Mouse (Mus musculus) brown adipose tissue, adult 24 weeks (tissue): Measurements from ENCODE around the gene Celf2. TPM values are rescaled to one million over a fixed set of nuclear protein-coding genes. Genes with fewer than 3 reads are reported as not detected.
"Not testable (repeated sequence)": the region's sequence is repeated elsewhere in the genome, so short reads cannot be mapped to it uniquely, and the experiment has no call there.

ENCODE experiments used
- H3K27ac ChIP-seq: fragments of 200-500 bp; replicated peaks from 2 replicates; pipeline ENCODE4 v1.5.1; 2012; ENCODE audit warnings: low read depth, mild to moderate bottlenecking, low read length
- H3K4me1 ChIP-seq: fragments of 200-500 bp; 2 replicates; pipeline ENCODE4 v1.6.1; 2012; ENCODE audit warnings: low read length, mixed read lengths; ENCODE audit not compliant: control insufficient read depth, insufficient read depth, insufficient read length
- H3K4me3 ChIP-seq: fragments of 200-500 bp; 2 replicates; pipeline ENCODE4 v1.5.1; 2012; ENCODE audit warnings: low read depth, mild to moderate bottlenecking, low read length, moderate library complexity; ENCODE audit not compliant: insufficient read depth
- polyA plus RNA-seq: library from polyadenylated mRNA; stranded (reverse); fragments of >200 nt; gene quantifications from 2 replicates; pipeline ENCODE4 v1.2.4, GENCODE M21; 2012; ENCODE audit not compliant: missing spikeins, insufficient read depth, insufficient read length

The Celf2 gene
- polyA plus RNA-seq, 1 experiment = 65.7 TPM

DNA sequence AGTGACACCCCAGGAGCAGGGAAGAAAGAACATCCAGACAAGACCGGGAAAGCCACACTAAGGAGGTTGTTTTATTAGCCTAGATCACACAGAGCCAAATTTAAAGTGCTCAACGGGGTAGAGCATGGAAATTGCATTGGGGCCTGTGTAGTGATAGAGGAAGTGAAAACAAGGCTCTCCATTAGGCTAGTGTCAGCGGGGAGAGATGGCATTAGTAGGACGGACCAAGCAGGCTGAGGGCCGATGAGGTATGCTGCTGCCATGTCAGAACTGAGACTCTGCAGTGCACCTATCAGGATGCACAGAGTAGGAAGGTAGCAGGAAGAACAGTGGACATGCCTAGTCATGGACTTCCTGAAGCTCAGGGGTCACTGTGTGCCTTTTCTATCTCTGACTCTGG lies 929.3 kb downstream of the Celf2 start:
- no peak overlapping the region for H3K27ac ChIP-seq
- H3K4me1 ChIP-seq = no peaks in the 10 kb centered on the region
- H3K4me3 ChIP-seq = no peak overlapping the region

DNA sequence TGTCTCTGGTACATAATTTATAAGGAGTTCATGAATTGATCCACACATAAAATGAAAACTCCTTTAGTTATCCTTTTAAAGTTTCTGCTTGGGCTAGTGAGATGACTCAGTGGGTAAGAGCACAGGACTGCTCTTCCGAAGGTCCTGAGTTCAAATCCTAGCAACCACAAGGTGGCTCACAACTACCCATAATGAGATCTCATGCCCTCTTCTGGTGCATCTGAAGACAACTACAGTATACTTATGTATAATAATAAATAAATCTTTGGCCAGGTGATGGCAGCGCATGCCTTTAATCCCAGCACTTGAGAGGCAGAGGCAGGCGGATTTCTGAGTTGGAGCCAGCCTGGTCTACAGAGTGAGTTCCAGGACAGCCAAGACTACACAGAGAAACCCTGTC lies 934.0 kb downstream of the Celf2 start:
- H3K27ac ChIP-seq, H3K4me3 ChIP-seq, H3K4me1 ChIP-seq: not testable (repeated sequence)

- H3K27ac ChIP-seq = no peak overlapping the region
- H3K4me1 ChIP-seq = peaks cover 7% of the 10 kb centered on the region; the same call in 1 of the 2 replicates
- H3K4me3 ChIP-seq = no peak overlapping the region
Measured at GRCm38 (mm10) chr2:6573640-6574039, 935.7 kb downstream of the Celf2 start.

DNA sequence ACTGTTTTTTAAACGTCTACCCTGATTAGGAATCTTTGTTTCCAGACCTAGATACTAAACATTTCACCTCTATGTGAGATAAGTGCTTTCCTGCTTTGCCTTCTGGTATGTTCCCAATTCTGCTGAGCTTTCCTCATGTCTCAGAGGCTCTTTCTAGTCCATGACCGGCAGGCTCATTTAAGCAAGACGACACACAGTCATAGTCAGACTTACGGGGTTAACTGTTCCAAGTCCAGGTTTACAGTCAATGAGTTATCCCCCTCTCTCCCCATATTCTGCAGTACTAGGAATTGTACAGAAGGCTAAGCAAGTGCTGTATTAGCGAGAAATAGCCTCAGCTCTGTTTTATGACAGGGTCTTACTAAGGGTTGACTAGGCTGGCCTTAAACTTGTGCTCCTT lies 936.4 kb downstream of the Celf2 start:
- Histone ChIP-seq H3K4me3 (no peak overlapping the region), H3K27ac (no peak overlapping the region), H3K4me1 (peaks cover 7% of the 10 kb centered on the region; the same call in 1 of the 2 replicates)

DNA sequence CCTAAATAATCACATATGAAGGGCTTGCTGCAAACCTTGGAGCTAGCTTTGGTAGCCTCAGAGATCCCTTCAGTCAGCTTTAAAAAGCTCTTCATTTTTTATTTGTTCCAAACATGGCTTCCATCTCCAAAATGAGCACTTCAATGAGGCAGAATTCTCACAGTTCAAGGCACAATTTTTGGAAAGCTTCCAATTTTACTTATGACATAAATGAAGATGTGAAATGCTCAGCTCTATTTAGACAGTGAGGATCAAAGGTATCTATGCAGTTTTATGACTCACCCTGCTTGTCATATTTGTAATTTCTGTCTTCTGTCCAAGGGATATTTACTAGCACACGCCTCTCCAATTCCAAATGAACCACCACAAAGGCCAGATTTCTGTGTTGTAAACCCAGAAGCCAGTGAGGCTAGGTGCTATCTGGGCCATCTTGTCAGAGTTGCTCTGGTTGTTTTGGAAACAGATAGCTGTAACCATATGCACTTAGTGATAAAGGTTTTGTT lies 940.3 kb downstream of the Celf2 start:
- no peak overlapping the region for H3K4me3 ChIP-seq
- peaks cover 7% of the 10 kb centered on the region; the same call in 1 of the 2 replicates for H3K4me1 ChIP-seq

GRCm38 (mm10) chr2:6565175-6565574 lies 944.2 kb downstream of the Celf2 start:
- Histone ChIP-seq H3K4me1 (no peaks in the 10 kb centered on the region), H3K27ac (no peak overlapping the region), H3K4me3 (no peak overlapping the region)

More for the DNA sequence above, 940.3 kb downstream of the Celf2 start:
- no peak overlapping the region for H3K27ac ChIP-seq

DNA sequence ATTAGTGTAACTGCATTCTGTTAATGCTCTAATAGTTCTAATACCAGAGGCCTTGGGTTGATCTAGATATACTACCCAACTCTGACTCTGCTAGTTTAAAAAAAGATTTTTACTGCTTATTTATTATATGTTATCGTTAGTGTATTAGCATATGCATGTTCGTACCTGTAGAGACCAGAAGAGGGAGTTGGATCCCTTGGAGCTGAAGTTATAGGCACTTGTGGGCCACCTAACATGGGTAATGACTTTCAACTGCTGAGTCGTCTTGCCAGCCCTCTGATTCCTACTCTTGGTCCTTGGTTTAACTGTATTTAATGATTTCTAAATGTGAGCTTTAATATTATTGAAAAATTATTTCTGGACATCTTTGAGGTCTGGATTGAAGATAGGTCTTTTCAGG lies 948.0 kb downstream of the Celf2 start:
- no peak overlapping the region for H3K27ac ChIP-seq
- no peak overlapping the region for H3K4me3 ChIP-seq
- no peaks in the 10 kb centered on the region for H3K4me1 ChIP-seq

GRCm38 (mm10) chr2:6560802-6561201 lies 948.6 kb downstream of the Celf2 start:
- peak overlapping the region; percentile 76 for H3K27ac ChIP-seq
- no peak overlapping the region for H3K4me3 ChIP-seq
- H3K4me1 ChIP-seq = no peaks in the 10 kb centered on the region

DNA sequence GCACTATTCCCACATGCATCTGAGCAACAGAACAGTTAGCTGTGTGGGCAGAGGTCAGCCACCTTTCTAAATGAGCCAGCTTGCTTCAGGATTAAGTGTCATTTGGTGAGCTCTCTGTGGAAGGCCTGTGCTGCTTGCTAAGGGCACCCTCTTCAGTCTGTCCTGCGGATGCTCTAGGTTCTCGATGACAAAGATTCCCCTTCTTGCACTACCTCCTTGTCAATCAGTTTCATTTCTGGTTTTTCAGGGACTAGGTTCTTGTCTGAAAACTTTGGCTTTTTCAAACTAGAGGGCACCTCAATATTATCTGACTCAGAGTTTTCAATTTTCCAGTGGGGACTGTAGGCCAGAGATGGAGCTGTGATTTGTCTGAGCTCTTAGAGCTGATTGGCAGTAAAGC lies 949.8 kb downstream of the Celf2 start:
- Histone ChIP-seq H3K4me1 (no peaks in the 10 kb centered on the region), H3K27ac (no peak overlapping the region), H3K4me3 (no peak overlapping the region)

GRCm38 (mm10) chr2:6558303-6559254 lies 950.8 kb downstream of the Celf2 start:
- Histone ChIP-seq H3K4me3 (no peak overlapping the region), H3K27ac (0 out of 2 replicates have a peak overlapping the region, but pooled peaks have one; percentile 32), H3K4me1 (no peaks in the 10 kb centered on the region)

DNA sequence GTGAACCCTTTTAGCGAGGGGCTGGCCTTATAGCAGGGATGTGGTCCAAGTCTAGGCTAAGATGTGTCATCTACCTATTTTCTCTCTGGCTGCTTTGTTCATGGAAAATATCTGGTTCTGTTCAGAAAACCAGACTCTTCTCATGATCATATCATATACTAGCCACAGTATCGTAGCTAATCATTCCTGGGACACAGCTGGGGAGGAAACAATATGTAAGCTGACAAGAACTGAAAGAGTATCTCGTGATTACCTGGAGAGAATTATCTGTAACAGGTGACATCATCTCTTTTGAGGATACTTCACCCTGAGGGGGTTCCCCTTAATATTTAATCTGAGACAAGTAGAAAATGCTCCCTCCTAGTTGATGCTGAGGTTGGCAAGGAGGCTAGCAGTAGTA lies 951.6 kb downstream of the Celf2 start:
- Histone ChIP-seq H3K4me3 (no peak overlapping the region), H3K4me1 (no peaks in the 10 kb centered on the region), H3K27ac (no peak overlapping the region)

DNA sequence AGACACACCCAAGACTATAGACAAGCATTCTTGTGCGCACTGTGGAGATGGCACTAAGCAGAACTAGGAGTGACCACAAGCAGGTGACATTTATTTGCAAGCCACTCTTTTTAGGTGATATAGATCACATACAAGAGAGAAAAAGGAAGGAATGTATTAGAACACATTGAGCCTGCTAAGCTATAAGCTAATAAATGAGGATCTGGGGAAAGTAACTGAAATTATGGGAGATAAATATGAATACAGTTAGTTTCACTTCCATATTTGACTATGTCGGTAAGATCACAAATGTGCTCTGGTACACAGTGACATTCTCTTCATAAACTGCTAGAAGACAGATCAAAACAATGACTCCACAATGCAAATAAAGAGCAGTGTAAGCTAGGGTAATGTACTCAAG lies 952.5 kb downstream of the Celf2 start:
- H3K4me1 ChIP-seq = no peaks in the 10 kb centered on the region
- no peak overlapping the region for H3K4me3 ChIP-seq

DNA sequence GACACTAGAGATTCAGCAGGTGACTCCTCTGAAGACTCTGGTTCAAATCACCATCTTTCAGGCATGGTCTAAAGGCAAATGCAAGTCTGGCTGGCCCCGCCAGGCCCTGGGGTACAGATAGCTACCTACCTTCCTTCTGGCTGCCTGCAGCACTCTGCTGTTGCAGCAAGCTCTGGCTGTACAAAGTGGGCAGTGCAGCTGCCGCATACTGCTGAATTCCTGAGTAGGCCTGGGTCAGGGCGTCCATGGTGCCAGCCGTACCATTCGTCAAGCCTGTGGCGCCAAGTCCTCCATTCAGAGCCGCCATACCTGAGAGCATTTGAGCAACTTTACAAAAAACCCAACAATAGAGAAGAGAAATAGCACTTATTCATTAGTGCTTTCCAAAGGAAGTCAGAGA lies 955.7 kb downstream of the Celf2 start:
- Histone ChIP-seq H3K4me3 (no peak overlapping the region), H3K27ac (no peak overlapping the region), H3K4me1 (no peaks in the 10 kb centered on the region)

More for the DNA sequence above, 952.5 kb downstream of the Celf2 start:
- no peak overlapping the region for H3K27ac ChIP-seq

DNA sequence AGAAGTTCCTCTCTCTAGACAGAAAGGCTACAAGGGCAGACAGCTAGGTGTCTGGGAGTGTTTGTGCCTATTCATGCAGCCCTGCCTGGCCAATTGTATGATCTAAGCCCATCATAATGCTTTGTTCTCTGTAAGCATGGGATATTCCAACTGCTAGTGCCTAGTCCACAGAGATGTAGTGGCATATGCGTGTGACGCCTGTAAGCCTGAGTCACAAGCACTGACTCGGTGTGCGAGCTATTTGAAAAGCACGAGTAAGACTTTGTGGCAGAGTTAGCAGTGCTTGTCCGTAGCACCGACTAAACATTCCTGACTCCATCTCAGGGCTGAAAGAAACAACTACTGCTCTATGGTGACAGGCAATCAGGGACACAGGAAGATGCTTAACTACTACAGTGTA lies 960.1 kb downstream of the Celf2 start:
- no peak overlapping the region for H3K27ac ChIP-seq

GRCm38 (mm10) chr2:6547139-6547664 lies 962.2 kb downstream of the Celf2 start:
- no peak overlapping the region for H3K4me3 ChIP-seq
- peak overlapping the region; percentile 38; the same call in 1 of the 2 replicates for H3K27ac ChIP-seq
- peaks cover 17% of the 10 kb centered on the region for H3K4me1 ChIP-seq

More for the DNA sequence above, 960.1 kb downstream of the Celf2 start:
- no peak overlapping the region for H3K4me3 ChIP-seq
- H3K4me1 ChIP-seq = peaks cover 8% of the 10 kb centered on the region
